Mouse (Mus musculus): ENCODE results near the gene Nppa. TPM values are rescaled to one million over a fixed set of nuclear protein-coding genes. Genes with fewer than 3 reads are reported as not detected.

Gene Nppa
- polyA plus RNA-seq (2014; fragmentation: Illumina TruSeq; extraction: RNeasy Lipid Tissue Mini Kit (QIAGEN cat#74804)), result not detected

DNA sequence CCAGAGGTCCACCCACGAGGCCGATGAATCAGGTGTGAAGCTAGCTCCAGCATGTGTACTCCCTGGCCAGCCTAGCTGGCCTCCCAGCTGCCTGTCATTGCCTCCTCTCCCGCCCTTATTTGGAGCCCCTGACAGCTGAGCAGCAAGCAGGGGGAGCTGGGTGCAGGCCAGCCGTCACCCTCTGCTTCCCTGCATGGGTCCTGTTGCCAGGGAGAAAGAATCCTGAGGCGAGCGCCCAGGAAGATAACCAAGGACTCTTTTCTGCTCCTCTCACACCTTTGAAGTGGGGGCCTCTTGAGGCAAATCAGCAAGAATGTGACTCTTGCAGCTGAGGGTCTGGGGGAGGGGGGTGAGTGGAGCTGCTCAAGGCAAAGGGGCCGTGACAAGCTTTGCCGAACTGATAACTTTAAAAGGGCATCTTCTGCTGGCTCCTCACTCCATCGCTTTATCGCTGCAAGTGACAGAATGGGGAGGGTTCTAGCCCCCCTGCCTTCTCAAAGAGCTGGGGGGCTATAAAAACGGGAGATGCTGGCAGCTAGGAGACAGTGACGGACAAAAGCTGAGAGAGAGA, at the start of gene Nppa:
TSS of gene Nppa (plus strand) at position 521 of the 571 bp plus-strand sequence.

DNA sequence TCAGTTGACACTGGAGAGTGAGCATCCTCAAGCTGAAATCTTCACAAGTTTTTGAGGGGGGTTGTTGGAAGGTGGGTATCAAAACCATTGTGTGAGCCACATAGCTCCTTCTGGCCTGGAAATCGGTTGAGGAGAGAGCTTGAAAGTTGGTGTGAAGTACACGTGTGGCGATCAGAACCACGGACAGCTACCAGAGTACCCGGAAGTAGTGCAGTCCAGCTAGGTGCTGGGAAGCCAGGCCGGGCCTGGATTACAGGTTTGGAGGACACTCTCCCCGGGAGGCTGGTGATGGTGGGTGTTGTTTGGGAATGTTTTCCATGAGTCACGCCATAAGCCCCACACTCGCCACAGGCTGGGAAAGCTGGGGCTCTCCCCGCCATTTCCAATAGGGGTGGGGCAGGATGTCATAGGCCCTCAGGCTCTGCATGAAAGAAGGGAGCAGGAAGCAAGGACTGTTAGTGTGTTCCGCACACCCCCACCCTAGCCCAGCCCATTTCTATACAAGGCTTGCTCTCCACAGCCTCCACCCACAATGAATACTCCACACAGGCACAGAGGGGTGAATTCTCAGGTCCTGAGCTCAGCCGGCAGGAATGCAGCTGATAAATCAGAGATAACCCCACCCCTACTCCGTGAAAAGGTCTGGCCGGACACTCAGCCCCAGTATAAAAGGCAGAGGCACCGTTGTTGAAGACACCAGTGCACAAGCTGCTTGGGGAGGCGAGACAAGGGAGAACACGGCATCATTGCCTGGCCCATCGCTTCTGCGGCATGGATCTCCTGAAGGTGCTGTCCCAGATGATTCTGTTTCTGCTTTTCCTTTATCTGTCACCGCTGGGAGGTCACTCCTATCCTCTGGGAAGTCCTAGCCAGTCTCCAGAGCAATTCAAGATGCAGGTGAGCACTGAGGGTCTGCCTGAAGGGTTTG, 15.1 kb upstream of the Nppa start, which contains the start of gene Nppb:
TSS of gene Nppb (plus strand) at position 584 of the 928 bp plus-strand sequence.

DNA sequence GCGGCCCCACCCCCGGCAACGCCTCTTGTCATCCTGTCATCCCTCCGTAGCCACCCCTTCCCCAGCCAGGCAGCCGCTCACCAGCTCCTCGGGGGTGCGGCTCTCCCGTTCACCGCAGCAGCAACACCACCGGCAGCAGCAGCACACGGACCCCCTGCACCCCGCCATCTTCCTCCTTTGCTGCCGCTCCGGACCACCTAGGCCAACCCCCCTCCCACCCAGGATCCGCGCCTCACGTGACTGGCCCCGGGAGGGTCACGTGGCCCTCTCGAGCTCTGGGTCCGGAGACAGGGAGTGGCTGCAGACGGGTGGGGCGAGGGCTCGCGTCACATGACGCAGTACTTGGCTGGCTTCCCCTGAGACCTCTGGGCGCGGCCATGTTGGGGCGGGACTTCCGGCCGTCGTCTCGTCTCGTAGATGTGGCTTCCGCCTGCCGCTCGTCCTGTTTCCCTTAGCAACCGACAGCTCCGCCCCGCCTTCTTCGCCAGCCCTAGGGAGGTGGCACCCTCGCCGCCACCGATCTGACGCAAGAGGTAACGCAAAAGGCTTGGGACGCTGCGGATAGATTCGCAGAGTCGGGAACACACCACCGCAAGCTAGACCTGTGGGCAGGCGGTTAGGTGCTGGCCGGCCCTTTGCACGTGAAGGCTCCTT, 38.2 kb downstream of the Nppa start, which contains the start of the genes Clcn6 and Mthfr:
TSS of gene Clcn6 (minus strand) at position 222 of the 654 bp plus-strand sequence.
TSS of gene Mthfr (plus strand) at position 478 of the 654 bp plus-strand sequence.

Other genes with a start within 250 kb of the Nppa start
- gene Zfp984, start 190.9 kb upstream of the Nppa start, polyA plus RNA-seq (2014; fragmentation: Illumina TruSeq; extraction: RNeasy Lipid Tissue Mini Kit (QIAGEN cat#74804)), result 125 TPM
- 39.9 TPM for gene Zfp933, start 152.4 kb upstream of the Nppa start, polyA plus RNA-seq (2014; fragmentation: Illumina TruSeq; extraction: RNeasy Lipid Tissue Mini Kit (QIAGEN cat#74804))
- gene Miip, start 131.9 kb upstream of the Nppa start, polyA plus RNA-seq (2014; fragmentation: Illumina TruSeq; extraction: RNeasy Lipid Tissue Mini Kit (QIAGEN cat#74804)), result not detected
- 7.5 TPM for gene Fv1, start 131.7 kb upstream of the Nppa start, polyA plus RNA-seq (2014; fragmentation: Illumina TruSeq; extraction: RNeasy Lipid Tissue Mini Kit (QIAGEN cat#74804))
- gene Mfn2, start 96.0 kb upstream of the Nppa start, polyA plus RNA-seq (2014; fragmentation: Illumina TruSeq; extraction: RNeasy Lipid Tissue Mini Kit (QIAGEN cat#74804)), result 11.8 TPM
- gene Plod1, start 64.0 kb upstream of the Nppa start, polyA plus RNA-seq (2014; fragmentation: Illumina TruSeq; extraction: RNeasy Lipid Tissue Mini Kit (QIAGEN cat#74804)), result 3.3 TPM
- gene 2510039O18Rik, start 59.8 kb upstream of the Nppa start, polyA plus RNA-seq (2014; fragmentation: Illumina TruSeq; extraction: RNeasy Lipid Tissue Mini Kit (QIAGEN cat#74804)), result 10.2 TPM
- gene Nppb, start 14.9 kb upstream of the Nppa start, polyA plus RNA-seq (2014; fragmentation: Illumina TruSeq; extraction: RNeasy Lipid Tissue Mini Kit (QIAGEN cat#74804)), result not detected
- gene Clcn6, start 38.1 kb downstream of the Nppa start, polyA plus RNA-seq (2014; fragmentation: Illumina TruSeq; extraction: RNeasy Lipid Tissue Mini Kit (QIAGEN cat#74804)), result 3.2 TPM
- gene Mthfr, start 38.4 kb downstream of the Nppa start, polyA plus RNA-seq (2014; fragmentation: Illumina TruSeq; extraction: RNeasy Lipid Tissue Mini Kit (QIAGEN cat#74804)), result 2.0 TPM
- 12.6 TPM for gene Agtrap, start 87.3 kb downstream of the Nppa start, polyA plus RNA-seq (2014; fragmentation: Illumina TruSeq; extraction: RNeasy Lipid Tissue Mini Kit (QIAGEN cat#74804))
- gene Mad2l2, start 129.7 kb downstream of the Nppa start, polyA plus RNA-seq (2014; fragmentation: Illumina TruSeq; extraction: RNeasy Lipid Tissue Mini Kit (QIAGEN cat#74804)), result 2.3 TPM
- gene Draxin, start 130.0 kb downstream of the Nppa start, polyA plus RNA-seq (2014; fragmentation: Illumina TruSeq; extraction: RNeasy Lipid Tissue Mini Kit (QIAGEN cat#74804)), result not detected
- 0.43 TPM for gene Fbxo6, start 151.4 kb downstream of the Nppa start, polyA plus RNA-seq (2014; fragmentation: Illumina TruSeq; extraction: RNeasy Lipid Tissue Mini Kit (QIAGEN cat#74804))
- 0.97 TPM for gene Fbxo44, start 159.8 kb downstream of the Nppa start, polyA plus RNA-seq (2014; fragmentation: Illumina TruSeq; extraction: RNeasy Lipid Tissue Mini Kit (QIAGEN cat#74804))
- not detected for gene Fbxo2, start 159.9 kb downstream of the Nppa start, polyA plus RNA-seq (2014; fragmentation: Illumina TruSeq; extraction: RNeasy Lipid Tissue Mini Kit (QIAGEN cat#74804))

All from ovary, adult 10 weeks (tissue).